Mouse (Mus musculus) neural tube, embryonic 14.5 days (tissue): ENCODE data around the gene Tmem52. TPM values are rescaled to one million over a fixed set of nuclear protein-coding genes. Genes with fewer than 3 reads are reported as not detected.

Source experiments
- ATAC-seq: fragments of 200-750 bp; cut with Nextera tagmentation; 2 replicates; pipeline ENCODE4 v1.8.0; 2017; ENCODE audit warnings: low read depth, mild to moderate bottlenecking, moderate TSS enrichment, moderate library complexity
- H3K27ac ChIP-seq: fragments of 300-500 bp; sonication (generic); 2 replicates; pipeline ENCODE4 v1.5.1; 2014; ENCODE audit warnings: low read depth, mild to moderate bottlenecking, control low read depth, low read length, moderate library complexity, mixed read lengths
- H3K27me3 ChIP-seq: fragments of 300-500 bp; sonication (generic); 2 replicates; pipeline ENCODE4 v1.6.1; 2014; ENCODE audit warnings: low read length; ENCODE audit not compliant: control insufficient read depth, insufficient read depth
- H3K36me3 ChIP-seq: fragments of 300-500 bp; sonication (generic); 2 replicates; pipeline ENCODE4 v1.6.1; 2014; ENCODE audit warnings: low read length, mixed read lengths; ENCODE audit not compliant: control insufficient read depth, insufficient read depth
- H3K4me1 ChIP-seq: fragments of 300-500 bp; sonication (generic); 2 replicates; pipeline ENCODE4 v1.6.1; 2014; ENCODE audit warnings: low read length; ENCODE audit not compliant: control insufficient read depth, insufficient read depth
- H3K4me2 ChIP-seq: fragments of 300-500 bp; sonication (generic); 2 replicates; pipeline ENCODE4 v1.6.1; 2014; ENCODE audit warnings: mild to moderate bottlenecking, low read depth, low read length, control low read depth
- H3K4me3 ChIP-seq: fragments of 300-500 bp; sonication (generic); 2 replicates; pipeline ENCODE4 v1.5.1; 2014; ENCODE audit warnings: low read depth, low read length, control low read depth, mixed read lengths
- H3K9ac ChIP-seq: fragments of 300-500 bp; sonication (generic); replicated peaks from 2 replicates; pipeline ENCODE4 v1.6.1; 2014; ENCODE audit warnings: low read depth, mild to moderate bottlenecking, control low read depth, low read length, mixed read lengths
- H3K9me3 ChIP-seq: fragments of 300-500 bp; sonication (generic); 2 replicates; pipeline ENCODE4 v1.6.1; 2016; ENCODE audit warnings: low read length; ENCODE audit not compliant: control insufficient read depth
- WGBS: fragments of 180-500 bp; shearing (Covaris S2); extraction: QIAGEN DNeasy Blood & Tissue Kit; methylation state at CpG from one replicate; pipeline ENCODE4 v1.1.7; 2014; 5-methylcytosine and 5-hydroxymethylcytosine counted together
- polyA plus RNA-seq: library from polyadenylated mRNA; unstranded; fragments of >200 nt; fragmentation: Nextera tagmentation; extraction: Ambion mirVana; gene quantifications from 2 replicates; pipeline ENCODE4 v1.2.1, GENCODE M21; 2014

Tmem52 gene
- polyA plus RNA-seq, 1 experiment from 2014 or later, result not detected

- no peaks in the 10 kb centered on the region for H3K9me3 ChIP-seq
Measured at GRCm38 (mm10) chr4:155482733-155483540, 14.0 kb downstream of the Tmem52 start.

GRCm38 (mm10) chr4:155485521-155485920 lies 16.6 kb downstream of the Tmem52 start:
- peaks cover 14% of the 10 kb centered on the region for H3K4me1 ChIP-seq
- no peak overlapping the region for H3K4me3 ChIP-seq
- no peaks in the 10 kb centered on the region for H3K36me3 ChIP-seq
- WGBS, result 89% methylated on average over 3 of the region's 3 CpGs
- no peak overlapping the region for H3K27ac ChIP-seq
- no peaks in the 10 kb centered on the region for H3K27me3 ChIP-seq
- ATAC-seq, result no peak
- H3K4me2 ChIP-seq, result no peak overlapping the region
- no peak overlapping the region for H3K9ac ChIP-seq
- H3K9me3 ChIP-seq, result no peaks in the 10 kb centered on the region

More at GRCm38 (mm10) chr4:155482733-155483540, 14.0 kb downstream of the Tmem52 start:
- Histone ChIP-seq H3K36me3 (no peaks in the 10 kb centered on the region), H3K9ac (no peak overlapping the region), H3K4me1 (0 out of 2 replicates have a peak, but pooled peaks cover 2% of the 10 kb centered on the region), H3K4me3 (no peak overlapping the region), H3K27me3 (no peaks in the 10 kb centered on the region), H3K27ac (no peak overlapping the region), H3K4me2 (no peak overlapping the region)
- ATAC-seq, result no peak
- 73% methylated on average over 8 of the region's 8 CpGs for WGBS

- Histone ChIP-seq H3K4me2 (no peak overlapping the region), H3K27me3 (no peaks in the 10 kb centered on the region), H3K27ac (no peak overlapping the region), H3K4me1 (peaks cover 18% of the 10 kb centered on the region), H3K4me3 (no peak overlapping the region), H3K9ac (no peak overlapping the region), H3K36me3 (no peaks in the 10 kb centered on the region), H3K9me3 (no peaks in the 10 kb centered on the region)
- WGBS, result 46% methylated on average over 3 of the region's 3 CpGs
- no peak for ATAC-seq
Measured at GRCm38 (mm10) chr4:155487746-155488145, 18.8 kb downstream of the Tmem52 start.

- H3K4me3 ChIP-seq, result no peak overlapping the region
- no peaks in the 10 kb centered on the region for H3K9me3 ChIP-seq
- no peak overlapping the region for H3K4me2 ChIP-seq
- H3K36me3 ChIP-seq, result no peaks in the 10 kb centered on the region
- 0 out of 2 replicates have a peak overlapping the region, but pooled peaks have one; percentile 35 for H3K27ac ChIP-seq
- 0 out of 2 replicates have a peak, but pooled peaks have one; percentile 8 for ATAC-seq
- H3K27me3 ChIP-seq, result no peaks in the 10 kb centered on the region
- 77% methylated on average over 8 of the region's 8 CpGs for WGBS
- no peak overlapping the region for H3K9ac ChIP-seq
- H3K4me1 ChIP-seq, result peaks cover 21% of the 10 kb centered on the region
Measured at GRCm38 (mm10) chr4:155488232-155489025, 19.5 kb downstream of the Tmem52 start.

- no peak overlapping the region for H3K27ac ChIP-seq
- peaks cover 25% of the 10 kb centered on the region for H3K4me1 ChIP-seq
Measured at GRCm38 (mm10) chr4:155489101-155489970, 20.4 kb downstream of the Tmem52 start.

GRCm38 (mm10) chr4:155490456-155490855 lies 21.5 kb downstream of the Tmem52 start:
- WGBS, result 17% methylated on average over 5 of the region's 5 CpGs
- H3K9ac ChIP-seq, result peak overlapping the region; percentile 100
- H3K4me2 ChIP-seq, result peak overlapping the region; percentile 78
- H3K4me1 ChIP-seq, result peaks cover 31% of the 10 kb centered on the region
- peak overlapping the region; percentile 96 for H3K27ac ChIP-seq
- H3K36me3 ChIP-seq, result no peaks in the 10 kb centered on the region
- ATAC-seq, result 0 out of 2 replicates have a peak, but pooled peaks have one; percentile 2
- no peaks in the 10 kb centered on the region for H3K9me3 ChIP-seq
- no peaks in the 10 kb centered on the region for H3K27me3 ChIP-seq
- H3K4me3 ChIP-seq, result peak overlapping the region; percentile 98

More at GRCm38 (mm10) chr4:155489101-155489970, 20.4 kb downstream of the Tmem52 start:
- Histone ChIP-seq H3K9ac (no peak overlapping the region), H3K27me3 (no peaks in the 10 kb centered on the region), H3K36me3 (no peaks in the 10 kb centered on the region), H3K4me3 (no peak overlapping the region), H3K4me2 (no peak overlapping the region), H3K9me3 (no peaks in the 10 kb centered on the region)
- ATAC-seq, result no peak
- 78% methylated on average over 9 of the region's 9 CpGs for WGBS

- H3K9ac ChIP-seq, result peak within 1 kb of the TSS; percentile 100
- H3K27me3 ChIP-seq, result no peaks in the 10 kb centered on the region
- no peaks in the 10 kb centered on the region for H3K9me3 ChIP-seq
- peak within 1 kb of the TSS; percentile 98 for H3K4me3 ChIP-seq
- H3K4me2 ChIP-seq, result peak within 1 kb of the TSS; percentile 78
- 0% methylated on average over 41 of the region's 60 CpGs for WGBS
- H3K4me1 ChIP-seq, result peaks cover 31% of the 10 kb centered on the region
- ATAC-seq, result peak; percentile 82
- no peaks in the 10 kb centered on the region for H3K36me3 ChIP-seq
- peak within 1 kb of the TSS; percentile 96 for H3K27ac ChIP-seq
Measured at GRCm38 (mm10) chr4:155490990-155491504, 22.1 kb downstream of the Tmem52 start, which contains the start of gene Gnb1. TSS of gene Gnb1 (plus strand) at chr4:155491361.

- peak; percentile 54 for ATAC-seq
- Histone ChIP-seq H3K4me3 (peak overlapping the region; percentile 98), H3K27ac (peak overlapping the region; percentile 96), H3K9me3 (no peaks in the 10 kb centered on the region), H3K4me2 (peak overlapping the region; percentile 78), H3K27me3 (no peaks in the 10 kb centered on the region), H3K36me3 (no peaks in the 10 kb centered on the region), H3K4me1 (peaks cover 31% of the 10 kb centered on the region), H3K9ac (peak overlapping the region; percentile 100)
- under 1% methylated on average over 53 of the region's 54 CpGs for WGBS
Measured at GRCm38 (mm10) chr4:155491529-155492130, 22.7 kb downstream of the Tmem52 start.
